Mouse (Mus musculus): ENCODE results near the gene Pdzd2.

DNA sequence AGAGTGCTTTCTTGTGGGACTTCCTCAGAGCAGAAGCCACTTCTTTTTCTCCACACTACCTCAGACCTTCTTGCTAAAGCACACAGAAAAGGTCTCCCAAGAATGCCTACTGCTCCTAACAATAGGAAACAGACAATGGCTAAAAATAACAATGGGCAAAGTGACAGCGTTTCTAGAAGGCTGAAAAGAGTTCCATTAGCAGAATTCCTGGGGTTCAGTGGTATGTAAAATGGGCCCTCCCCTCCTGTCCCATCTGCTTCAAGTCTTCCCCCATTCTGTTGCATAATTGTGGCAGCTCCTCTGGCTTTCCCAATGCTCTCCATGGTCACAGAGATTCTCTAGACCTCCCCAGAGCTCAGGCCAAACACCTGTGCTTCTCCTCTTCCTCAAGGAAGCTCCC is 31.4 kb downstream of the Pdzd2 start:
- TF ChIP-seq POLR2A (IDR thresholded peaks at IDR 0.05; ENCODE audit: low read depth, low read length): no peak
- TF ChIP-seq CTCF (IDR thresholded peaks at IDR 0.05; ENCODE audit: borderline replicate concordance, insufficient read depth, low read length): no peak

All from embryonic fibroblast, embryonic 13.5 days (primary cell).